Mouse (Mus musculus): Measurements from ENCODE around the gene Lmna.

DNA sequence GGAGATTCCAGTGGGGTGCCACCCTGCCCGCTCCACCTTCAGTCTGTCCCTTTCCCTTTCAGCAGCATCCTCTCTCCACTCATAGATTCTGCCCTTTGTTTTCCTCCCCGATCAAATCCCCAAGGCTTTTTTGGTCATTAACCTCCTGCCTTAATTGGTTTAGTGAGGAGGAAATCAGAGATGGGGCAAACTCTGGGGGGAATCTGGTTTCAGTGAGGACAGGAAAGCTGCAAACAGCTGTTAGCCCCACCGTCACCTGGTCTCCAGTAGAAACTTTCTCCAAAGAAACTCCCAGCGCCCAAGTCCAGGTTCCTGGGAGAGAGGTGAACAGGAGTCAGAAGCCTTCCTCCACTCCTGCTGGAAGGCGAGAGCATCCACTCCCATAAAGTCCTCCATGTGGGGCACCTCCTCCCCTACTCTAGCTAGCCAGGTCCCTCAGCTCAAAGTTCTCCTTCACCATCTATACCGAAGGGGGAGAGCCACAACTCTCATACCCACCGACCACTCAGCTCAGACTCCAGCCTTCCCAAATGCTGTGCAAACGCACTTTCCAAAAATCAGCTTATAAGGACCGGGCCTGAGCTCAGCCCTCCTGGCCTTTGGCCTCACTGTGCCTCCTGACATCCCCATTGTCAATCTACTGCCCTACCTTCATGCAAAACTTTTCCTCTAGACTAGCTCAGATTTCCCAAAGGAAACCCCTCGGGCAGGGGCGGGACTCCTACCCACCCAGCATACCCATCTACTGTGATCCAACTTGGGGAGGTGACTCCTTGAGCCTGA, 20.5 kb upstream of the Lmna start:
- TF ChIP-seq POLR2A (IDR thresholded peaks at IDR 0.05; ENCODE audit: low read depth, low read length): no peak
- TF ChIP-seq CTCF (IDR thresholded peaks at IDR 0.05; ENCODE audit: extremely low read depth, insufficient read length, insufficient replicate concordance, low read depth, low read length): no peak

All from small intestine, adult 2 months (tissue).